Mouse (Mus musculus) heart, adult 18-20 months (tissue): ENCODE measurements around the gene Fam207a. TPM values are rescaled to one million over a fixed set of nuclear protein-coding genes. Genes with fewer than 3 reads are reported as not detected.

Source experiments
- DNase-seq, 2 experiments: peaks; one replicate each; pipeline ENCODE4 v3.0.0; 2021 to 2022; ENCODE audit warnings: mixed read lengths in 1 of 2
- total RNA-seq, 2 experiments: library from RNA; stranded (reverse); gene quantifications; 2 replicates each; pipeline ENCODE4 v1.2.3; 2021

Fam207a gene
- total RNA-seq, 2 experiments from 2014 or later, result 8.3 to 10.5 TPM

DNA sequence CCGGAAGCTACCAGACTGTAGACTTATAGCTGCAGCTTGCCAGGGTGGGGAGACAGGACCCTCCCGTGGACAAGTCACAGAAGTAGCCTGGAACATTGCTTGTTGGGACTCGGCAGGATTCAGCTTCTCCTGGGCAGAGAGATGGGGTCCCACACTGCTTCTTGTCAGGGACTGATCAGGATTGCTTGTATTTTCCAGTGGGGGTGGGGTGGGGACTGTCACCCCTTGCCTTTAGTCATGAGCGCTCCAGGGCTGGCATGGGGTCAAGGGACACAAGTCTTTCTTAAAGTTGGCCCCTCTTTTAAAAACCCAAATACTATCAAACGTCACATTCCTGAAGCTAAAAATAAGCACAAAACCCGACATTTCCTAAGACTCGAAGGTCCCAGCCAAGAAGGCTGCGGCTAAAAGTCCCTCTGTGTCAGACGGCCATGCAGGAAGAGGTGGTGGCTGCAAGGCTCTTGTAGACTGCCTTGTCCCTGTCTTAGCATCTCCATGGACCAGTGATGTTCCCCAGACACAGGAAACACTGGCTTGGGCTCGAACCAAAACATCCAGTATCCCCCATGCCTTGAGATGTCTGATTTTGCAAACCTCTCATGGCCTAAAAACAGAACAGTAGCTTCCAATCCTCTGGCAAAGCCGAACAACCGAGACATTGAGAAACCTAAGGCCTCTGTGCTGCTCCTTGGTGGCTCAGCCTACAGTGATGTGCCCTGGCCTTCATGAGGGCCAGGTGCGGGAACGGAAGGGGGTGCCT lies 60.2 kb downstream of the Fam207a start:
- DNase-seq, result peak; percentile 46 to 61

DNA sequence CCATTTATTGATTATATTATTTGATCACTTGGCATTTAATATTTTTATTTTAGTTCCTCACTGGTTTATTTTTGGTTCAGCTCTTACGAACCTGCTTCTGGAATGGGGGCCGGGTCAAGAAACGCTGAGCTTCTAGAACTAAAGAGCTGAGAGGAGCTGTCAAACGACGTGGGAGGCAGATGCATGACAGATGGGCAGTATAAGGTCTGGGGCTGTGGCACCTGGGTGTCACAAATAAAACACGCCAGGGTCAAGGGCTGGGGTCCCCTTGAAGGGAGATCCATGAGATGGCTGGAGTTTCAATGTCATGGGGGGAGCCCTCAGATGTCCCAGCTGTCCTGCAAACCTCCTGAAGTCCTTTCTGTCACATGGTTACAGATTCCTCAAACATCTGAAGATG lies 60.8 kb downstream of the Fam207a start:
- DNase-seq, result no peak

DNA sequence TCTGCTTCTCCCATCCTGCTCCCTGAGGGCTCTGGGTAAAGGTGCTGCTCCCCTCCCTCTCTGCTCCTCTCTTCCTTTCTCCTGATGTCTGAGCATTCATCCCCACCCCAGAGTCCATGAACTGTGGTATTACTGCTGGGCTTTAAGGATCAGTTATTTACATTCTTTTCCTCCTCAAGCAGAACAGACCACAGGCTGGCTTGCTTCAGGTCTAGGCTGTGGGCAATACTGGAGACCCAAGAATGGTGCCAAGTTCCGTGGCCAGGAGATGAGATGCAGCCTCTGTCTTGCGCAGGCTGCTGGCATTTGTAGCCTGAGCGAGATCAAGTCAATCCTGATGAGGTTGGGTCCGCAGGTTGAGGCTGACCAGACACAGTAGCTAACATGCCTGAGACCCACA lies 63.8 kb downstream of the Fam207a start:
- DNase-seq, result no peak

DNA sequence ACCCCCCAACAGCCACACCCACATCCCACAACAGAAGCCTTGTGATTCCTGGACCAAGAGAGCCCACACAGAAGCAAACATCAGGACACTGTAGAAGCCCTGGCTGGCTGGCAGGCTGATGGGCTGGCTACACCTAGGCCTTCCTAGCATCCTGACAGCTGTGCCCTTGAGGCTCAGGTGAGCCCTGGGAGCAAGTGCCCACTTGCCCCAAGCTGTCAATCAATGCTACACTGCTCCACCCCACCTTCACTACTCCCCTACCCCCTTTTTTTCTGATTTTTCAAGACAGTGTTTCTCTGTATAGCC lies 65.5 kb downstream of the Fam207a start:
- DNase-seq, result no peak

DNA sequence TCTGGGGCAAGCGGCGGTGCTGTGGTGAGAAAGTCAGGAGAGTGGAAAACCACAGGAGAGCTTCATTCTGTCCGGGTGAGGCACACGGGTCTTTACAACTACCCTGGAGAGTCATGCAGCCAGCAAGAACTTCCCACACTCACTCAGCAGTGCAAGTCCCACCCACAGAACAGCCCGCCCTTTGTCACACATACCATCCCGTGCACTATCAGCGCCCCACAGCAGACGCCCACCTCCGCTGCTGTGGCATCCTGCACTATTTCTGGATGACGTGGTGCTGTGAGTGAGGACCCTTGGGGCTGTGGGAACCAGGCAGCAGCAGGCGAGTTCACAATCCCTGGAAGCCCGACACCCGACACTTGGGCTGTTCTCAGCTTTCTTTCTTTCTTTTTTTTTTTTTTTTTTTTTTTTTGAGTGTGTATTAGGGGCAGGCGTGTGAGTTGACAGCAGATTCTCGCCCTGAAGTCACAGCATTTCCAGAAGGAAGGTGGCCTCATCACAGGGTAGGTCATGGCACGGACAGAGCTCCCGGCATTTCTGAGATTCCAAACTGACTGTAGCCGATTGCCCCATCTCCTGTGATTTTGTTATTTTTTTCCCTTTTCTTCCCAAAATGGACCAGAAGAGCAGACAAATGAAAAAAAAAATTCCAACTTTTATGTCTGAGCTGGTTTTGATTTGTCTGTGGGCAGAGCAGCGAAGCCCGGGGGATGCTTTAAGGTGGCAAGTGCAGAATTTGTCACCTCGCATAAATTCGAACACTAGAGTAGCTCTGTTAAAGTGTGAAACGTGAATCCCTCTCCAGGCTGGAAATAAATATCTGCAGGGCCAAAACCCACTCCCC lies 66.0 kb downstream of the Fam207a start:
- peak; percentile 33 to 43 for DNase-seq

DNA sequence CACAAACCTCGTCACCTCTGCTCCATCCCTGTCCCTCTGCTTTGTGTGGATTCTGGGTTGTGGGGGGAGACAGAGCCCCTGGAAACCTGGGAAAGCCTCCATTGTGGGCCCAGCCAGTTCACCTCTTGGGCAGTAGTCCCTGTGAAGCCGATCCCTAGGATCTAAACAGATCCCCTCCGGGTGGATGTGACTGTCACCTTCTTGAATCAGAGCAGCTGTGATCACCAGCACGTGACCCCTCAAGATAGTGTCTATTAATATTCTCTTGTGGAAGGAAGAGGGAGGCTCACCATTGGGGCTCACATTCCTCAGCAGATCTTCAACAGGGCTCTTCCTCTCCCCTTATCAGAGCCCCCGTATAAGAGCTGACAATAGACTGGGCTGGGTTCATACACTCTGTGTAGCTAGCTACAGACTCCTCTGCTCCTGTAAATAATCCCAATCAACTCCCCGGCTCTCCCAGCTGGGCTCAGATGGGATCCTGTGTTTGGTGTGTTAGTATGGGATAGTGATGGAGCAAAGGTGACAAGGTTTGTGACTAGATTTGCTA lies 66.8 kb downstream of the Fam207a start:
- peak; percentile 24 to 50 for DNase-seq

DNA sequence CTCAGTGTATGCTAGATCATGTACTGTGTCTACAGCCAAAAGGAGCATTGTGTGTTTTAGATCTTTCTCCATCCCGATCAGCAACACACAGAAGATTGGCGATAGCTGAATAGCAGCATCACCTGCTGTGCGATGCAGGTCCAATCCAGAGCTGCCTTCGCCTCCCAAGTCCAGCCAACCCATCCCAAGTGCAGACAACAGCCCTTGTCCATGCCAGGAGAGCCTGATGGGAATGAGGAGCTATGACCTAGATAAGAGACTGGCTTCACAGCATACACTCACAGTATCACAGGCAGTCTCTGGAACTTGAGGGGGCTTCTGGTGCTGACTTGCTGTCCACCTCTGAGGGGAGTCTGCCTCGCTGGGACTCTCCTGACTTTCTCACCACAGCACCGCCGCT lies 67.4 kb downstream of the Fam207a start:
- peak in 1 of 2 experiments; percentile 41 for DNase-seq

DNA sequence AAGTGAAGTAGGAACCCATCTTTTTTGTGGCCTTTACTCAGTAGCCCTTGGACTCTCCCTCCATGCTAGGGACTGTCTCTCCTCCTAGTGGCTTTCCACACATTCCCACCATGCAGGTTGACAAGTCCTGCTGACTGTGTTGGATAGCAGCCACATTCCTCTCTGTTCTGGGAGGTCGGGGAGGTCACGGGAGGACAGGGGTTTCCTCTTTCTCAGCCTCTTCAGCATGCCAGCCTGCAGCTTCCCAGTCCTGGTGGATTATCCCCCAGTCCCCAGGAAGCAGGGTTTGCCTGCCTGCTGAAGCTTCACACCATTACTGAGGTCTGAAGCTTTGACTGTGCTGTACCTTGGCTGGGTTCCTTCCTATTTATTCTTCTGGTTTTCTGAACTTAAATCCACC lies 67.8 kb downstream of the Fam207a start:
- peak; percentile 53 to 57 for DNase-seq

DNA sequence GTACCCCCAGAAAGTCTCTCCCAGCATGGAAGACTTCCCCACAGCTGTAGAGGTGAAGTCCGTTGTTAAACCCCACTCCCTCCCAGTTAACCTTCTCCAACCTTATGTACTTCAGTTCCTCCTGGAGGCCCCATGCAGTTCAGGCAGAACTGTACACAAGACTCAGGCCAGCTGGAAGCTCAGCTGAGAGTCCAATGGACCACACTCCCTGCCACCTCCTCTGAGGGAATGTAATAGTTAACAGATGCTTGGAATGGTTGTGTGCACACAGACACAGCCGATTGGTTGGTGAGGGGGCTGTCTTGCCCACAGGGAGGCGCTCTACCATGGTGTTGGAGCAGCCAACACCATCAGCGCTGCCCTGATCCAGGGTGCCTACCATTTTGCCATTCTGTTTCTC lies 73.3 kb downstream of the Fam207a start:
- no peak for DNase-seq

DNA sequence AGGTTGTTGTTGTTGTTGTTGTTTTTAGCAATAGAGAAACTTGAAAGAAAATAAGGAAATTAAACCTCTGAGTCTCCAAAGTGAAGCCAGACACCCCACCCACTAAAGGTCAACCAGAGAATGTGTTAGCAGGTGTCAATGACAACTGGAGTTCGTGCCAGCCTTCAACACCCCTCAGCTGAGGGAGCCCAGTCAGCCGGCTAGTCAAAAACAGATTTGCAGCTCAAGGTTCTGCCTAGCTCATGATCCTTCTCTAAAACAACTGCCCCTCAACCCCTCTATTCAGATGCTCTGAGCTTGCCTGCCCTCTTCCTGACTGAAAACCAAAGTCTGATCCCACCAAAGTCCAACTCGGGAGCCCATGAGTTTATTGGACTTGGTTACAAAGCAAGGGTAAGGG lies 73.8 kb downstream of the Fam207a start:
- peak; percentile 58 to 67 for DNase-seq

DNA sequence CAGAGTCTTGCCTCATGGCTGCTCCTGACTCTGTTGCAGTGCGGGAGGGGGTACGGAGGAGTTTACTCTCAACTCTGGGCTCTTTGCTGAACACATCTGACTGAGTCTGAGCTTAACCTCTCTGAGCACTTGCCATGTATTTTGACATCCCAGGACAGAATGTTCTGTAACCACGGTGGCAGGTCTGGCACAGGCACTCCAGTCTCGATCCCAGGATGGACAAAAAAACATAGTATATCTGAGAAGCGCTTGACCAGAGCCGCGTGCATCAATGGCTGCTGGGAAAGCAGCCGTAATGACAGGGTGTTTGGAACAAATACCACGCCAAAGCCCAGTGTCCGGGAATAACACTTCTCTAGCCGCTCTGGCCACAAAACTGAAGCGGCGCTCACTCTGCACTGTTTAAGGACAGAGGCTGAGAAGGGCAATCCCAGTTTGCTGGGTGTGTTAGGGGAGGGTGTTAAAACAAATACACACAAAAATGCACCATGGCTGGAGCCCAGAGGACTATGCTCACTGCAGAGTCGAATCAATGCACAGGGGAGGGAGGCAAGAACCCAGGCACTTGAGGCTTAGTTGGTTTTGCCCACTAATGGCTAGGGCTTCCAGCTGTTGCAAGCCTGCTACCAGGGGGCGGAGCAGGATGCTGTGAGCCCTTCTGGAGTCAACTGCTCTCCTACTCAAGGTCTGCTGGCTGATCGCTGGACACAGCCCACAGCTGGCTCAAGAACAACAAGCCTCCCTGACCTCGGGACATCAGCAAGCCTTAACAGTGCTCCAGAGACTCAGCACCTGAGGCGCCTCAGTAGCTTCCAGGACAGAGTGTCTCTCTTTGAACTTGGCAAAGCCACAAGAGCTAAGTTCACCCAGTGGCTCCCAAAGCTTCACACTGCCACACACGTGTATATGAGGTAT lies 74.5 kb downstream of the Fam207a start:
- DNase-seq, result peak; percentile 87 to 90

DNA sequence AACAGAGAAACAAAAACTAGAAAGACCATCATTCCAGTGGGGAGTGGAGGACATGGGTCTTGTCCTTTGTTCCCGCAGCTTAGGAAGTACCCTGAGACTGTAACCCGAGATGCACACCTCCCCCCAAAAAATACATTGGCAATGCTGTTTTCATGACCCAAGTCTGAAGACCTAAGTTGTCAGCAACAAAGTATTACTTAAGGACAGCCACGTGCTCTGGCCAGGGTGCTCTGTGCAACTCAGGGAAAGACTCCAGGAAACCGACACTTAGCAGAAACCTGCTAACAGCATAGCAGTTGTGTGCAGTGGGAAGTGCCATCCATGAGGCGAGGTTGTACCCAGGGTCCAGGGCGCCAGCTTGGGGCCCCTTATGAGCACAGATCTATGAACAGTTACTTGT lies 75.3 kb downstream of the Fam207a start:
- peak in 1 of 2 experiments; percentile 50 for DNase-seq

DNA sequence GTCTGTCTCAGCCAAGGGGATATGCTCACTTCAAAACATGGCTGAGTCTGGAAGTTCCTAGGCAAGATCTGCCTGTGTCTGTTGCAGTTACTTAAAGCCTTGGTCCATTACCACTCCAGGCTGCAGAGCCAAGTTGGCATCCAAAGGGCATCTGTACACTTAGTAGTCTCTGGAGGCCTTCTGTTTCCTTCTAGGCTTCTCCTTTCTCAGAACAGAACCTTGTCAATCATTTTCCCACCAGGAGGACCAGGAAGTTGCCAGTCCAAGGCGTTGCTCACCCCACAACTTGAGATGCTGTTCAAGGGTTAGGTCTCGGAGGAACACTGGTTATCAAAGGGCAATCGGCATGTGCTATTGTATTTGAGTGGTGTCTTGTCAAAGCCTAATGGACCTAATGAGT lies 76.6 kb downstream of the Fam207a start:
- no peak for DNase-seq

DNA sequence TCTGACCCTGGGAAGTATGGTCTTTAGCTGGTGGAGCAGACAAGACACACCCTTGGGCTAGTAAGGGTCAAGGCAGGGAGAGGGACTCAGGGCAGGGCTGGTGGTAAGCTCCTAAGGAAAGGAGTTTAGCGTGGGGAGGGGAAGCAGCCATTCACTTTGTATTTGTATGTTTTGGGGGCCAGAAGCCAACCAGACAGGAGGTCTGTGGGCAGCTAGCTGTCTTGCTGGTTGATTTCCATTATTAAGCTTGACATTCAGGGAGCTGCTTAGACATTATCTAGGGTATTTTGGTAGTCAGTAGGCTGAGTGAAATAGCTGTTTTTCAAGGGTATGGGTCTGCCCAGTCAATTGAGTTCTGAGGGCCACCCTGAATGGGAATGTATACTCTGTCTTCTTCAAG lies 77.6 kb downstream of the Fam207a start:
- no peak for DNase-seq

Other genes with a start within 250 kb of the Fam207a start
- 10 to 100 TPM; 12.2 to 12.7 TPM for gene Adarb1, start 97.5 kb downstream of the Fam207a start, total RNA-seq
- gene Itgb2, start 14.5 kb upstream of the Fam207a start, total RNA-seq, result 1 to 10 TPM; 6.8 to 7.9 TPM
- gene Pttg1ip, start 65.9 kb upstream of the Fam207a start, total RNA-seq, result 100 to 1,000 TPM; 132 to 150 TPM
- gene Sumo3, start 90.3 kb upstream of the Fam207a start, total RNA-seq, result 10 to 100 TPM; 81.7 to 82.3 TPM
- 10 to 100 TPM; 15.5 to 15.7 TPM for gene Gm49325, start 90.4 kb upstream of the Fam207a start, total RNA-seq
- gene Ube2g2, start 106.5 kb upstream of the Fam207a start, total RNA-seq, result 10 to 100 TPM; 80.9 to 82.8 TPM
- gene Tspear, start 170.8 kb upstream of the Fam207a start, total RNA-seq, result not detected
- not detected for gene Gm19402, start 175.0 kb upstream of the Fam207a start, total RNA-seq
- not detected for gene Gm9508, start 181.4 kb upstream of the Fam207a start, total RNA-seq
- not detected for gene Gm10272, start 190.8 kb upstream of the Fam207a start, total RNA-seq
- not detected for gene Gm10024, start 195.7 kb upstream of the Fam207a start, total RNA-seq
- not detected for gene Gm10142, start 200.0 kb upstream of the Fam207a start, total RNA-seq
- gene Krtap12-1, start 204.8 kb upstream of the Fam207a start, total RNA-seq, result not detected
- gene Gm10100, start 210.7 kb upstream of the Fam207a start, total RNA-seq, result not detected
- gene Gm18596, start 226.9 kb upstream of the Fam207a start, total RNA-seq, result not detected
- not detected for gene Gm9736, start 235.6 kb upstream of the Fam207a start, total RNA-seq
- gene Gm3233, start 243.9 kb upstream of the Fam207a start, total RNA-seq, result not detected